Mouse (Mus musculus): ENCODE results near the gene Irak3.

DNA sequence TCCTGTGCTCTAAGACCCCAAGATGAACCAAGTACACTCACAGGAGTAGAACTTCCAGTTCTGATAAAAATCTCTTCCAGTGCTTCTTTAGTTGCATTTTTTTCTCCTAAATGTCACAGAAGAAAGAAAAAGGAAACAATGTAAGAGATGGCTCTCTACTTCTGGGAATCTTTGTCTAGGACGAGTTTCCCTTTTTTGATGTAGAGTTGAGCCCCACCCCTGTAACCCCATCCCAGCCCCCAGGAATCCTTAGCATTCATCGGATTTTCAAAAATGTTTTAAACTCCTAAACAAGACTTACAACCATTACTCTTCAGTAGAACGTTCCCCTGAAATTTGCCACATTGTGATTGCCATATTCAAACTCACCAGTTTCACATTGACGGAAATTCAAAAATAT lies 31.7 kb downstream of the Irak3 start:
- TF ChIP-seq CTCF (IDR thresholded peaks at IDR 0.05; ENCODE audit: low read depth) = no peak
- no peak for TF ChIP-seq EP300 (IDR thresholded peaks at IDR 0.05; ENCODE audit: low read depth)
